Mouse (Mus musculus): ENCODE measurements at regions not wholly inside any gene's neighbourhood (a gene's known extent, or its start where the extent isn't known, plus 50 kb on each side); places are given as distances from the start of the nearest gene placed in this dataset.

- Histone ChIP-seq H3K9me3 (replicated peaks; ENCODE audit: low read length) (peaks cover 19% of the 10 kb centered on the region), H3K79me2 (replicated peaks; ENCODE audit: control insufficient read depth, extremely low read depth, insufficient read depth, poor library complexity, severe bottlenecking) (no peaks in the 10 kb centered on the region), H3K27me3 (replicated peaks) (peaks cover 54% of the 10 kb centered on the region), H3K36me3 (replicated peaks in 1 of 2; ENCODE audit: control insufficient read depth in 1 of 2, insufficient read depth in 1 of 2, low read length in 1 of 2) (no peaks in the 10 kb centered on the region), H3K4me2 (ENCODE audit: insufficient read depth, low read depth, poor library complexity, severe bottlenecking) (no peak overlapping the region), H3K4me1 (ENCODE audit: control insufficient read depth in 1 of 2, insufficient read depth in 2 of 2) (no peaks in the 10 kb centered on the region), H3K27ac (ENCODE audit: insufficient read depth, low read depth) (no peak overlapping the region), H3K4me3 (replicated peaks in 1 of 3; ENCODE audit: low read depth in 2 of 3, low read length in 2 of 3, poor library complexity in 1 of 3) (no peak overlapping the region), H3K9ac (ENCODE audit: insufficient read depth, low read depth) (no peak overlapping the region)
- no peak for DNase-seq (ENCODE audit: extremely low read depth)
- TF ChIP-seq PAX5 (IDR thresholded peaks at IDR 0.05; ENCODE audit: low read length), result no peak
- TF ChIP-seq MYC (IDR thresholded peaks at IDR 0.05; ENCODE audit: low read depth, low read length), result no peak
- no peak for TF ChIP-seq RCOR1 (conservative IDR thresholded peaks at IDR 0.05; ENCODE audit: low read depth, low read length)
- TF ChIP-seq MAFK (IDR thresholded peaks at IDR 0.05; ENCODE audit: insufficient replicate concordance, low read length), result no peak
- no peak for TF ChIP-seq NELFE (IDR thresholded peaks at IDR 0.05; ENCODE audit: low read depth, low read length)
- TF ChIP-seq KAT2A (IDR thresholded peaks at IDR 0.05; ENCODE audit: insufficient replicate concordance, low read length), result no peak
- TF ChIP-seq BHLHE40 (IDR thresholded peaks at IDR 0.05; ENCODE audit: low read depth, low read length), result no peak
- no peak for TF ChIP-seq RAD21 (IDR thresholded peaks at IDR 0.05; ENCODE audit: low read depth, low read length)
- TF ChIP-seq ETS1 (conservative IDR thresholded peaks at IDR 0.05; ENCODE audit: low read depth, low read length), result no peak
- in situ Hi-C loops (cut with MboI; ENCODE audit: low pct_ligation_motif_present, low pct_unique_long_range_greater_than_20kb, low sequenced_read_pairs) (no loop called here), dilution Hi-C loops (cut with MboI; ENCODE audit: extremely low pct_ligation_motif_present, extremely low pct_unique_long_range_greater_than_20kb, low sequenced_read_pairs) (no loop called here)
Measured at GRCm38 (mm10) chr2:173937531-173938439, 138.3 kb upstream of the Stx16 start.

- H3K4me3 ChIP-seq (replicated peaks in 1 of 3; ENCODE audit: low read depth in 2 of 3, low read length in 2 of 3, poor library complexity in 1 of 3), result no peak overlapping the region
- no peak for TF ChIP-seq EP300 (IDR thresholded peaks at IDR 0.05; ENCODE audit: low read length)
- TF ChIP-seq PAX5 (IDR thresholded peaks at IDR 0.05; ENCODE audit: low read length), result no peak
- TF ChIP-seq SMC3 (IDR thresholded peaks at IDR 0.05; ENCODE audit: low read depth, low read length), result no peak
- no peak for TF ChIP-seq TBP (conservative IDR thresholded peaks at IDR 0.05; ENCODE audit: low read depth, low read length)
- no peak for TF ChIP-seq UBTF (IDR thresholded peaks at IDR 0.05; ENCODE audit: low read depth, low read length)
- no peak for TF ChIP-seq IRF4 (IDR thresholded peaks at IDR 0.05; ENCODE audit: low read depth, low read length)
- no peak for TF ChIP-seq MYC (IDR thresholded peaks at IDR 0.05; ENCODE audit: low read depth, low read length)
- TF ChIP-seq USF2 (conservative IDR thresholded peaks at IDR 0.05; ENCODE audit: low read depth, low read length), result no peak
- TF ChIP-seq ETS1 (conservative IDR thresholded peaks at IDR 0.05; ENCODE audit: low read depth, low read length), result no peak
- no peak for TF ChIP-seq POLR2A (IDR thresholded peaks at IDR 0.05; ENCODE audit: low read depth, low read length)
- no peak overlapping the region for H3K4me2 ChIP-seq (ENCODE audit: insufficient read depth, low read depth, poor library complexity, severe bottlenecking)
- in situ Hi-C loops (cut with MboI; ENCODE audit: low pct_ligation_motif_present, low pct_unique_long_range_greater_than_20kb, low sequenced_read_pairs), result no loop called here
- dilution Hi-C loops (cut with MboI; ENCODE audit: extremely low pct_ligation_motif_present, extremely low pct_unique_long_range_greater_than_20kb, low sequenced_read_pairs), result no loop called here
- H3K79me2 ChIP-seq (replicated peaks; ENCODE audit: control insufficient read depth, extremely low read depth, insufficient read depth, poor library complexity, severe bottlenecking), result no peaks in the 10 kb centered on the region
- H3K9ac ChIP-seq (ENCODE audit: insufficient read depth, low read depth), result no peak overlapping the region
- H3K27ac ChIP-seq (ENCODE audit: insufficient read depth, low read depth), result no peak overlapping the region
- no peaks in the 10 kb centered on the region for H3K36me3 ChIP-seq (replicated peaks in 1 of 2; ENCODE audit: control insufficient read depth in 1 of 2, insufficient read depth in 1 of 2, low read length in 1 of 2)
- no peak for DNase-seq (ENCODE audit: extremely low read depth)
- peaks cover 16% of the 10 kb centered on the region for H3K9me3 ChIP-seq (replicated peaks; ENCODE audit: low read length)
- H3K4me1 ChIP-seq (ENCODE audit: control insufficient read depth in 1 of 2, insufficient read depth in 2 of 2), result no peaks in the 10 kb centered on the region
- peaks cover 57% of the 10 kb centered on the region for H3K27me3 ChIP-seq (replicated peaks)
Measured at GRCm38 (mm10) chr2:173938440-173938787, 137.7 kb upstream of the Stx16 start.

All from CH12.LX (cell line).